Mouse (Mus musculus) ES-Bruce4 (cell line): Measurements from ENCODE around the gene Upk1b. TPM values are rescaled to one million over a fixed set of nuclear protein-coding genes. Genes with fewer than 3 reads are reported as not detected.
"Not testable (repeated sequence)": the region's sequence is repeated elsewhere in the genome, so short reads cannot be mapped to it uniquely, and the experiment has no call there.

Source experiments
- H3K27ac ChIP-seq: 2 replicates; pipeline ENCODE4 v1.5.1; 2012; ENCODE audit warnings: low read length, inconsistent platforms; ENCODE audit not compliant: insufficient read depth
- H3K27me3 ChIP-seq: 2 replicates; pipeline ENCODE4 v1.6.1; 2012; ENCODE audit warnings: mild to moderate bottlenecking, low read length, inconsistent platforms; ENCODE audit not compliant: control insufficient read depth, poor library complexity, insufficient read depth, severe bottlenecking
- H3K36me3 ChIP-seq: 2 replicates; pipeline ENCODE4 v1.6.1; 2012; ENCODE audit warnings: inconsistent platforms, mild to moderate bottlenecking, low read length, moderate library complexity; ENCODE audit not compliant: control insufficient read depth, poor library complexity, insufficient read depth, severe bottlenecking
- H3K4me1 ChIP-seq: one replicate; pipeline ENCODE4 v1.8.1; 2011; ENCODE audit warnings: low read length; ENCODE audit not compliant: control insufficient read depth, insufficient read depth
- H3K4me3 ChIP-seq: 2 replicates; pipeline ENCODE4 v1.5.1; 2011; ENCODE audit warnings: low read depth, mild to moderate bottlenecking, low read length
- H3K9ac ChIP-seq: 2 replicates; pipeline ENCODE4 v1.6.1; 2012; ENCODE audit warnings: low read depth, mild to moderate bottlenecking, inconsistent platforms; ENCODE audit not compliant: poor library complexity, severe bottlenecking
- H3K9me3 ChIP-seq: replicated peaks from 2 replicates; pipeline ENCODE4 v1.6.1; 2012; ENCODE audit warnings: mild to moderate bottlenecking, low read length, inconsistent platforms; ENCODE audit not compliant: control insufficient read depth, poor library complexity, insufficient read depth, severe bottlenecking
- CTCF ChIP-seq: IDR thresholded peaks from one replicate; pipeline ENCODE4 v1.8.1; 2011; ENCODE audit warnings: low read depth, low read length
- EP300 ChIP-seq: IDR thresholded peaks from 2 replicates; pipeline ENCODE4 v1.6.1; 2011; ENCODE audit warnings: low read depth, low read length; ENCODE audit not compliant: insufficient read depth
- POLR2A ChIP-seq: IDR thresholded peaks from one replicate; pipeline ENCODE4 v1.8.1; 2011; ENCODE audit warnings: low read length; ENCODE audit not compliant: insufficient read depth
- polyA plus RNA-seq: library from polyadenylated mRNA; stranded (reverse); fragments of >200 nt; gene quantifications from 2 replicates; pipeline ENCODE4 v1.2.4, GENCODE M21; 2011; ENCODE audit warnings: low read depth; ENCODE audit not compliant: missing spikeins, insufficient read depth, insufficient read length

The Upk1b gene
- 0.52 and 1.1 TPM in 2 replicates for polyA plus RNA-seq

GRCm38 (mm10) chr16:38800091-38800490 lies at the start of gene Upk1b:
Upk1b (minus strand) TSS chr16:38800328.
- no peaks in the 10 kb centered on the region for H3K36me3 ChIP-seq
- no peak within 1 kb of the TSS for H3K9ac ChIP-seq
- no peaks in the 10 kb centered on the region for H3K27me3 ChIP-seq
- H3K27ac ChIP-seq, result no peak within 1 kb of the TSS
- no peaks in the 10 kb centered on the region for H3K9me3 ChIP-seq
- TF ChIP-seq EP300, result no peak
- no peak for TF ChIP-seq CTCF
- no peak for TF ChIP-seq POLR2A
- H3K4me1 ChIP-seq, result peaks cover 2% of the 10 kb centered on the region
- no peak within 1 kb of the TSS for H3K4me3 ChIP-seq

DNA sequence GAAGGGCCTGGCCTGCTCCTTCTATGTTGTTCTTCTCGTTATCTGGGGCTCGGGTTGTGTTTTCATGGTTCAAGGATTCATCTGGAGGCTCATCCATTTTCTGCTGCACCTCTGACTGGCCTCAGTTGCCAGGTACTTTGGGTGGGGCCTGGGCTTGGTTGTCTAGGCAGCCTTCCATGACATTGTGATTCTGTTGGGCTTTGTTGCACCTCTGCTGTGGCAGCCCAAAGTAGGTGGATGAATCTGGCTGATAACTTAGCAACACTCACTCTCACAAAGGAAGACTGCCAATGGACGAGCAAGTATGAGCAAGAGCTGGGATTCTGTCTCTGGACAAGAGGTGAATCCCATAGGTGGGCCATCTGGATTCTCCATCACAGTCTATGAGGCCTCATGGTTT lies 28.5 kb upstream of the Upk1b start, which contains the start of gene 4930435E12Rik:
Gene 4930435E12Rik, minus strand, starts transcription at position 101 of the 400 bp plus-strand sequence.
- H3K36me3 ChIP-seq, result no peaks in the 10 kb centered on the region
- H3K9me3 ChIP-seq, result peaks cover 4% of the 10 kb centered on the region; the same call in 1 of the 2 replicates
- H3K4me1 ChIP-seq, result no peaks in the 10 kb centered on the region
- H3K27ac ChIP-seq, result no peak within 1 kb of the TSS
- TF ChIP-seq EP300 (no peak), CTCF (no peak), POLR2A (no peak)
- H3K9ac ChIP-seq, result no peak within 1 kb of the TSS
- H3K4me3 ChIP-seq, result no peak within 1 kb of the TSS
- no peaks in the 10 kb centered on the region for H3K27me3 ChIP-seq

DNA sequence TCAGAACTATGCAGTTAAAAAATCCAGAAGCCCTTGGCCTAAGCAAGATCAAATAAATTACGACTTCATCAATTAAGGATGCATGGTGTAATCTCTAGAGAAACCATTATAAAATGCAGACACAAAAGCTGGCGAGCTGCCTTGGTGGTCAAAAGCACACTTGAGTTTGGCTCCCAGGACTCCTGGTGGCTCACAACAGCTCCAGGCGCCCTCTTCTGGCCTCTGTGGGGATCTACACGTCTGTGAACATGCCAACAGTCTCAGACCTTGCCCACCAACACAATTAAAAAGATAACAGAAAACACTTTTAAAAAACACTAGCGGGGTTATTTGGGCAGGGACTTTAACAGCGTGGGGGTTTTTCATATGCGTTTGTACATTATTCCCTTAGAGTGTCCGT lies 12.4 kb upstream of the Upk1b start:
- no peak overlapping the region for H3K4me3 ChIP-seq
- TF ChIP-seq POLR2A, result no peak
- TF ChIP-seq CTCF, result peak; percentile 82
- no peak for TF ChIP-seq EP300
- no peaks in the 10 kb centered on the region for H3K4me1 ChIP-seq
- no peak overlapping the region for H3K9ac ChIP-seq
- no peak overlapping the region for H3K27ac ChIP-seq
- no peaks in the 10 kb centered on the region for H3K9me3 ChIP-seq
- H3K36me3 ChIP-seq, result no peaks in the 10 kb centered on the region
- H3K27me3 ChIP-seq, result no peaks in the 10 kb centered on the region

DNA sequence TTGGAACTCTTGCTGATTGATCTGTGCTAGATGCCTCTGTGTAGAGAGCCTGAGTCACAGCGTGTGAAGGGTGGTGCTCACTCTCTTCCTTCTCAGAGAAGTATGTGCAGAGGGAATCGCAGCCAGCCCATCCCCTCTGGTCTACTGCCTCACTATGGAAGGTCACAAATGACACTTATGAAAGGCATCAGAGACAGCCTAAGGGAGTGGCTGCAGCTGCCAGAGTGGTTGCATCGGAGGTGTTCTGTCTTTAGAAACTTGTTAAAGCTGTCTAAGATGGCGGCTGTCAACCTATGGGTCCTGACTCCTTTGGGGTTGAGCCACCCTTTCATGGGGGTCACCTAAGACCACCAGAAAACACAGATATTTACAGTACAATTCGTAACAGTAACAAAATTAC lies 10.1 kb upstream of the Upk1b start:
- Histone ChIP-seq H3K27ac (no peak overlapping the region), H3K4me3 (no peak overlapping the region), H3K9ac (no peak overlapping the region), H3K36me3 (no peaks in the 10 kb centered on the region), H3K4me1 (no peaks in the 10 kb centered on the region), H3K9me3 (no peaks in the 10 kb centered on the region), H3K27me3 (no peaks in the 10 kb centered on the region)
- TF ChIP-seq POLR2A (no peak), EP300 (no peak), CTCF (no peak)

GRCm38 (mm10) chr16:38807796-38808195 lies 7.7 kb upstream of the Upk1b start:
- not testable (repeated sequence) for H3K9me3 ChIP-seq, H3K27ac ChIP-seq

DNA sequence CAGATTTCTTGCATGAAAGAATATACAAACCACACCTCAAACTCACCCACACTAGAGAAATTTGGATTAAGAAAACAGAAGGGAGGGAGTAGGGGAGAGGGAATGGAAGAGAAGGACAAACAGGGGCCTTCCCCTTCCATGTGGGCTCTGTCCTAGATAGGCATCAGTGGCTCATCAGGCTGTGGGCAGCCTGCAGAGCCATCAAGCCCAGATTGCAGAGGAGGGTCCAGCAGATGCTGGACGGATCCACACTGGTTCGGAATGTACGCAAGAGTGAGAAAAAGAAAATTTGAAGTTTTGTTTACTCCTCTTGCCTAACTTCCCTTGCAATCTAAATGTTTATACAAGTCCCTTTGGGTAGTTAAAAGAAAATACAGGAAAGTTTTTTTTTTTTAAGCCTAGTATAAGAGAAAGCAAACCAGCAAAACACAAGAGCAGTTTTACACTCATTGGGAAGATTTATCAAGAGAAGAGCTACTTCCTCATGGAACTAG lies 1.1 kb downstream of the Upk1b start:
- no peaks in the 10 kb centered on the region for H3K27me3 ChIP-seq
- no peak overlapping the region for H3K27ac ChIP-seq
- no peaks in the 10 kb centered on the region for H3K9me3 ChIP-seq
- H3K4me1 ChIP-seq, result peaks cover 2% of the 10 kb centered on the region
- no peak overlapping the region for H3K9ac ChIP-seq
- TF ChIP-seq EP300 (no peak), POLR2A (no peak), CTCF (no peak)
- H3K4me3 ChIP-seq, result no peak overlapping the region
- no peaks in the 10 kb centered on the region for H3K36me3 ChIP-seq

More at GRCm38 (mm10) chr16:38807796-38808195, 7.7 kb upstream of the Upk1b start:
- not testable (repeated sequence) for H3K36me3 ChIP-seq, H3K4me3 ChIP-seq, H3K4me1 ChIP-seq, H3K9ac ChIP-seq, H3K27me3 ChIP-seq
